Mouse (Mus musculus) limb, embryonic 10.5 days (tissue): ENCODE measurements around the gene Olfr65. TPM values are rescaled to one million over a fixed set of nuclear protein-coding genes. Genes with fewer than 3 reads are reported as not detected.

Experiments
- DNase-seq: peaks from one replicate; pipeline ENCODE4 v3.0.0-alpha.2; 2017; ENCODE audit warnings: low spot score
- H3K27ac ChIP-seq: fragments of 300-500 bp; sonication (generic); 2 replicates; pipeline ENCODE4 v1.5.1; 2016; ENCODE audit warnings: mild to moderate bottlenecking
- H3K27me3 ChIP-seq: fragments of 300-500 bp; sonication (generic); 2 replicates; pipeline ENCODE4 v1.6.1; 2016; ENCODE audit warnings: low read depth, mild to moderate bottlenecking; ENCODE audit not compliant: poor library complexity, severe bottlenecking
- H3K36me3 ChIP-seq: fragments of 300-500 bp; sonication (generic); 2 replicates; pipeline ENCODE4 v1.6.1; 2016; ENCODE audit warnings: mild to moderate bottlenecking, moderate library complexity
- H3K4me1 ChIP-seq: fragments of 300-500 bp; sonication (generic); 2 replicates; pipeline ENCODE4 v1.6.1; 2016
- H3K4me3 ChIP-seq: fragments of 300-500 bp; sonication (generic); 2 replicates; pipeline ENCODE4 v1.5.1; 2016; ENCODE audit warnings: mild to moderate bottlenecking, moderate library complexity
- H3K9me3 ChIP-seq: fragments of 300-500 bp; sonication (generic); replicated peaks from 2 replicates; pipeline ENCODE4 v1.6.1; 2016; ENCODE audit warnings: mild to moderate bottlenecking
- WGBS: fragments of 180-500 bp; shearing (Covaris S2); methylation state at CpG from one replicate; pipeline ENCODE4 v1.1.7; 2016; 5-methylcytosine and 5-hydroxymethylcytosine counted together
- polyA plus RNA-seq: library from polyadenylated mRNA; unstranded; fragments of >200 nt; fragmentation: Nextera tagmentation; extraction: Ambion mirVana; gene quantifications from 2 replicates; pipeline ENCODE4 v1.2.1, GENCODE M21; 2016

The Olfr65 gene
- not detected in 2 replicates for polyA plus RNA-seq

DNA sequence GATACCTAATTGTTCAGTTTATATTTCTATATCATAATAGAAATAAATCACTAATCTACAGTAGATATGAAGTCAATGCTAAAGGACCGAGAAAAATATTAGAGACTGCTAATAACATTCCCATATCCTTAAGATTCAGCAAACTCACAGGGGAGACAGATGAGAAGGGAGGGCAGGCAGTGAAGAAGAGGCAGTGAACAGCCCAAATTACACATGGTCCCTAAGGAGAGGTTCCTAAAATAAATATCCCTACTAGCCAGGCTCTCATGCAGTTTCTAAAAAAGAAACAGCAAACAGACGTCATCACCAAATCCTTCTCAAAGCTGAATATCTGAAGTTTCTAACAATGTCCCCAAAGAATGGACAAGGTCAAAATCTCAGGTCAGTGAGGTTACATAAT lies at the start of gene Olfr65:
TSS of gene Olfr65 (plus strand) at position 301 of the 400 bp plus-strand sequence.
- DNase-seq: no peak
- no peaks in the 10 kb centered on the region for H3K9me3 ChIP-seq
- H3K4me1 ChIP-seq: no peaks in the 10 kb centered on the region
- H3K4me3 ChIP-seq: no peak within 1 kb of the TSS
- H3K36me3 ChIP-seq: no peaks in the 10 kb centered on the region
- no peaks in the 10 kb centered on the region for H3K27me3 ChIP-seq
- no peak within 1 kb of the TSS for H3K27ac ChIP-seq
- WGBS: 90% methylated on average over 2 of the region's 2 CpGs

DNA sequence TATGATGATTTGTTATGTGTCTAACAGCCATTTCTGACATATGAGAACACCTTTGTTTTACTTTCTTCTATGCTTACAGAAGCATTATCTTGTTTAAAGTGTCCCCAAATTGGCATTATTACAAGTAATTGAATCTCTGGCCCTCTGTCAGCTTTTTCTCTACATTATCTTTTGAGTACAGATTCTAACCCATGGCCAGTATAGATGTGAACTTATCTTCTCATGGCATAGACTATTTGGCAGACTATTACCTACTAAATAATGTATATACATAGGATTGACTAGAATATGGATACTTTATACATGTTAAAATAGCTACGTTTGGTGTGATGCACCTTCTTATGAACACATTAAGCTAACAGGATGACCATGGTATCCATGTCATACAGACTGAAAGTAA lies 48.6 kb upstream of the Olfr65 start:
- 67% methylated on average over 1 of the region's 1 CpGs for WGBS

DNA sequence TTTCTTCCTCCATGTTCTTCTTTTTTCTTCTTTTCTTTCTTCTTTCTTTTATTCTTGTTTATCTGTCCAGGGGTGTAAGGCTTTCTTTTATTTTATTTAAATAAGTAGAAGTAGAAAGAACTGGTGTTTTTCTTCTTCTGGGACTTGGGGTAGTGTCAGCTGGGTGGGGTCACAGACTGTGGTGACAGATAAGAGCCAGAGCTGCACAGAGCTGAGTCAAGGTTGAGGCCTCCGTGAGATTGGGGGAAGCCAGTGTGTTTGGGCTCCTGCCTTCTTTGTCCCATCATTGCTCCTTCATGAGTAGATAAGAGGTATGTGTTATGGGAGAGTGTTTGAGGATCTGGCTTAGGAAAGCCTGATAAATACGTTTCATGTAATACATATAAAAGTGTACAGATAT lies 44.2 kb upstream of the Olfr65 start:
- DNase-seq: no peak
- H3K27ac ChIP-seq: no peak overlapping the region
- 76% methylated on average over 2 of the region's 2 CpGs for WGBS

More for the DNA sequence above, 48.6 kb upstream of the Olfr65 start:
- Histone ChIP-seq H3K27ac (no peak overlapping the region), H3K9me3 (no peaks in the 10 kb centered on the region), H3K36me3 (no peaks in the 10 kb centered on the region), H3K27me3 (no peaks in the 10 kb centered on the region), H3K4me3 (no peak overlapping the region), H3K4me1 (no peaks in the 10 kb centered on the region)
- no peak for DNase-seq

DNA sequence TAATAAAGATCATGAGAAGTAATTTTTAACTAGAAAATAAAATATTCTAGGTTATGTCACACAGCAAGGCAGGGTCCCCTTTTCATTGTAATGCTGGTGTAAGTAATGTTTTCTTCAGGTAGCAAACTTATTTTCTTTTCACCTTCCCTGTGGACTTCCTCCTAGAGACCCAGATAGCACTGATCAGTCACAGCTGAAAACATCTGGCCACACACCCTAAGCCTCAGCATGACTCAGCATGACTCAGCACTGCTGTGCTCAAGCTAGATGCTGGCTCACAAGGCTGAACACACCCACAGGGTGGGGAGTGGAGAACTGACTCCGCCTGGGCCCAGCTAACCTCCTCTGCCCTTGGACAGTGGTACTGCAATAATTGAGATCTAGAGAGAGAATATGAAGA lies 42.4 kb upstream of the Olfr65 start:
- Histone ChIP-seq H3K4me3 (no peak overlapping the region), H3K4me1 (no peaks in the 10 kb centered on the region), H3K27me3 (no peaks in the 10 kb centered on the region), H3K36me3 (no peaks in the 10 kb centered on the region), H3K27ac (no peak overlapping the region), H3K9me3 (no peaks in the 10 kb centered on the region)
- whole genome bisulfite sequencing: 54% methylated on average over 1 of the region's 1 CpGs
- DNase-seq: no peak

More for the DNA sequence above, 44.2 kb upstream of the Olfr65 start:
- H3K36me3 ChIP-seq: no peaks in the 10 kb centered on the region
- no peaks in the 10 kb centered on the region for H3K27me3 ChIP-seq
- no peak overlapping the region for H3K4me3 ChIP-seq
- no peaks in the 10 kb centered on the region for H3K4me1 ChIP-seq
- H3K9me3 ChIP-seq: no peaks in the 10 kb centered on the region

DNA sequence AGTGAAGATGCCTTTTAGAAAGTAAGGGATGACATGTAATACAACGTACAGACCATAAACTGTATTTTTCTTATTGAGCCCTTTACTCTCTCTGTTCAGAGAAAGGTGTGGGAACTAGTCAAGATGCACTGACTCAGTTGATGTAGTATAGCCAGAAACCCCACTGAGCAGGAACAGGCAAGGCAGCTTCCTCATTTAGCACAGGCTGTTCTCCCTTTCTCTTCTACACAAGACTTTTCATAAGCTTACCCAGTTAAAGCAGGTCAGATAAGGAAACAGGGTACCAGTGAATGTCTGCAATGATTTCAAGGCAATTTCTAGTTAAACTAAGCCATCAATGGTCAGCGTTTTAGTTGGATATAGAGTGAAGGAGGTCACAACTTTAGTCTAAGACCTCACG lies 41.8 kb upstream of the Olfr65 start:
- H3K9me3 ChIP-seq: no peaks in the 10 kb centered on the region
- DNase-seq: no peak
- H3K4me3 ChIP-seq: no peak overlapping the region
- H3K27me3 ChIP-seq: no peaks in the 10 kb centered on the region
- H3K36me3 ChIP-seq: no peaks in the 10 kb centered on the region
- no peaks in the 10 kb centered on the region for H3K4me1 ChIP-seq
- H3K27ac ChIP-seq: no peak overlapping the region
- WGBS: 80% methylated on average over 3 of the region's 3 CpGs

DNA sequence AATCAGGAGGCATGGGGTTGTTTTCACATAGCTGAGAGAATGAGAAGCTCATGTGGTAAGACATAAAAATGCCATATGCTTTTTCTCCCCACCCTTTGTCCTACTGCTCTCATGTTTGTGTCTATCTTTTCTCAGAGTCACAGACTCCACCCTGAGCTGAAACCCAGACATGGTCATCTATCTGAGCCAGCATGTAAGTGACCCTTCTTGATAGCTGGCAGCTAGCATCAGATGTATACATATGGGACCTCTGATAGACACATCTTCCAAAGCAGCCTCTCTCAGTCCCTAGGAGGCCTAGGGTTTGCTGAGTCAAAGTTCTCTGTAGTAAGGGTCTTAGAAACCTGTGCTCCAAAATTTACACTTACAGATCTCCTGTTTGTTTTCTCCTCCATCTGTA lies 37.6 kb upstream of the Olfr65 start:
- H3K27me3 ChIP-seq: no peaks in the 10 kb centered on the region
- H3K4me1 ChIP-seq: no peaks in the 10 kb centered on the region
- no peak for DNase-seq
- no peaks in the 10 kb centered on the region for H3K9me3 ChIP-seq
- H3K4me3 ChIP-seq: no peak overlapping the region
- H3K27ac ChIP-seq: no peak overlapping the region
- H3K36me3 ChIP-seq: no peaks in the 10 kb centered on the region

DNA sequence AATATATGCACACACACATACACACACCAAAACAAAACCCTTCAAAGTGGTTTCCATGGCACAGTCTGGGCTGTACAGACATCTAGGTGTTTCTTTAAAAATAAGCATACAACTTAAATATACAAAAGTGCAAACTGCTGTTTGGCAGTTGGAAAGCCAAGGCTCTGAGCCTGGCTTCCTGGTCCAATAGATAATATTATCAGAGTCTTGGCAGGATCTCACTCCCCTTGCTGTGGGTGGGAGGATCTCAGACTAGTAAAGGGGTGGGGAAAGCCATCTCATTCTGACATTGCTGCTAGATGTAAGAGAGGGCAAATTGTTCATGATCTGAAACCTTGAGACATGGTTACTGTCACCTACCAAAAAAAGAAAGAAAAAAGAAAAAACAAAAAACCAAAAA lies 32.6 kb upstream of the Olfr65 start:
- Histone ChIP-seq H3K4me3 (no peak overlapping the region), H3K27ac (no peak overlapping the region), H3K9me3 (no peaks in the 10 kb centered on the region), H3K36me3 (no peaks in the 10 kb centered on the region), H3K27me3 (no peaks in the 10 kb centered on the region), H3K4me1 (no peaks in the 10 kb centered on the region)
- no peak for DNase-seq

DNA sequence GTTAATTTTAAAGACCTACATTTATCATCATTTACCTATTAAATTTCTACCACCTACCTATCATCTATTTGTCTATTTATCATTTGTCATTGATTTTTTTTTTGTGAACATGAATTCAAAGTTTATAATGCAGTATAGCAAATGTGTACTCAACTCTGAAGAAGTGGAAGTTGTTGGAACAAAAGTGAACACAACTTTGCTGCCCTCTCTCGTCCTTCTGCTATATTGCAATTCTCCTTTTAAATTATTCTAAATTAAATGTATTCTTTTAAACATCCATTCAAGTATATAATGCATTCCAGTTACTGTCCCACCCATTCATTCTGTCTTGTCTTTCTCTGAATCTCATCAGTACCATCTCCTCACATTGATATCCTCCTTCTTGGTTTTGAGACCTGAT lies 30.2 kb upstream of the Olfr65 start:
- Histone ChIP-seq H3K9me3 (no peaks in the 10 kb centered on the region), H3K4me1 (no peaks in the 10 kb centered on the region), H3K36me3 (no peaks in the 10 kb centered on the region), H3K27me3 (no peaks in the 10 kb centered on the region), H3K27ac (no peak overlapping the region), H3K4me3 (no peak overlapping the region)
- WGBS: 19% methylated on average over 1 of the region's 1 CpGs
- no peak for DNase-seq

DNA sequence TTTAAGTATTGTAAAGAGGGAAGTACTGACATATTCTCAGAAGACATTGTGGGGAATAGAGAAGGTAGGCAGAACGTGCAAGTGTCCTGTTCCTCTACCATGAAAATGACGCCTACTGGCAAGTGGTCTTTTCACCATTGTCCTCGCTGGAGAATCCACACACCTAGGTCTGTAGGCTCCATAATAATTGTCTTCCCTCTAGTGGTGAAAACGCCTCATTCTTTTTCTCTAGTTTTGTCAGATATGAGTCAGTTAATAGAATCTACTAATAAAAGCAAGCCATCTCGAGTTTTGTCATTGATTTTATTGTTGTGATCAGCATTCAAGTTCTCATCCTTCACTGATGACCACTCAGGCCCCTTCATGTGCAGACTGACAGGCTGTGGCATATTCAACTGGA lies 28.8 kb upstream of the Olfr65 start:
- H3K27me3 ChIP-seq: no peaks in the 10 kb centered on the region
- 55% methylated on average over 5 of the region's 5 CpGs for WGBS
- H3K9me3 ChIP-seq: no peaks in the 10 kb centered on the region
- no peaks in the 10 kb centered on the region for H3K4me1 ChIP-seq
- no peak overlapping the region for H3K4me3 ChIP-seq
- H3K36me3 ChIP-seq: no peaks in the 10 kb centered on the region
- no peak for DNase-seq
- no peak overlapping the region for H3K27ac ChIP-seq

DNA sequence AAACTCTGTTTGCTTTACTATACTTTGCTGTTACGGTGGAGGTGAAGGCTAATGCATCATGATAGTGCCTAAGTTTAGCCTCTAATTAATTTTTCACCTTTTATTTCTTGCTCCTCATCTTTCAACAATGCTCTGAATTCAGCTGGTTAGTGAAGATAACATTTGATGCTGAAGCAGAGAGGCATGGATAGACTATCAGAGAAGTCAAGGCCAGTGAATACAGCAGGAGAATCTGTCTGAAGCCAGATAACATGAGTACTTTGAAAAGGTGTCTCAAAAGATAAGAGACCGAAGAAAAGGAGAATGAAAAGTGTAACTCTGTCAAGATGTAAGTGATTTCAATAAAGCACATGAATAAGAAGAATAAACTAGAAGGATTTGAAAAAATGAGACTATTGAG lies 26.2 kb upstream of the Olfr65 start:
- Histone ChIP-seq H3K4me1 (no peaks in the 10 kb centered on the region), H3K9me3 (no peaks in the 10 kb centered on the region), H3K4me3 (no peak overlapping the region), H3K27me3 (no peaks in the 10 kb centered on the region), H3K27ac (no peak overlapping the region), H3K36me3 (no peaks in the 10 kb centered on the region)
- DNase-seq: no peak
- 90% methylated on average over 2 of the region's 2 CpGs for WGBS

DNA sequence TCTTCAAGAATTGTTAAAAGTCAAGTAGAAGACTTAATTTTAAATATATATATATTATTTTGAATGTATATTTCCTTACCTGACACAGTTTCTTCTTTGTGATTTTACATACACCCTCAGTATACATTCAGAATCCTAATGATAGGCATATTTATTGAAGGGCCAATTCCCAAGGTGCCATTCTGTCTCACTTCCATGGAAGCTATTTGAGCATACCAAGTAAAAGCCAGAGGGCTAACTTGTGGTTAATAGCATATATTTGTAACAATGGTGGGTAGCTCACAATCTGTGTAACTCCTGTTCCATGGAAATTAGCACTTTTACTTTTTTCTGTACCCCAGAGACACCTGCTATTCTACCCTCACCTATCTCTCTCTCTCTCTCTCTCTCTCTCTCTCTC lies 17.1 kb upstream of the Olfr65 start, which contains the start of gene Olfr66:
TSS of gene Olfr66 (minus strand) at position 101 of the 400 bp plus-strand sequence.
- Histone ChIP-seq H3K36me3 (no peaks in the 10 kb centered on the region), H3K27me3 (no peaks in the 10 kb centered on the region), H3K9me3 (no peaks in the 10 kb centered on the region), H3K27ac (no peak within 1 kb of the TSS), H3K4me3 (no peak within 1 kb of the TSS), H3K4me1 (no peaks in the 10 kb centered on the region)
- no peak for DNase-seq

DNA sequence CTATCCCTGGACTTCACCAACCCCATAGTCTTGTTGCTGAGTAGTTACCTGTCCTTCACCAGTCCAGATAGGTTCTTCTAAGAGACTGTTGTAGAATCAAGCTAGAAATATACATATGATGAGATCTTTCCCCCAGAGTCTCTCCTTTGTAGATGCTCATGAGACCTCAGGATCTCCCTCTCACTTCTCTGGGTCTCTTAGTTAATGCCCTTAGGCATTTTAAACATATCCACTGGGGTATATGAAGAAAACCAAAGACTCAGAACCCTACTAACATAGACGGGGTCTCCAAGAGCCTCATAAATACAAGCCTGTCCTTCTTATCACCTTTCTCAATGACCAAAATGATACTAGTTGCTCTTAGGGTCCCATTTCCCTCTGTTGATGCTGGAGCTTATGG lies 8.9 kb upstream of the Olfr65 start, which contains the start of gene Olfr64:
TSS of gene Olfr64 (minus strand) at position 101 of the 400 bp plus-strand sequence.
- no peak within 1 kb of the TSS for H3K27ac ChIP-seq
- H3K36me3 ChIP-seq: no peaks in the 10 kb centered on the region
- no peak for DNase-seq
- no peaks in the 10 kb centered on the region for H3K27me3 ChIP-seq
- no peak within 1 kb of the TSS for H3K4me3 ChIP-seq
- H3K9me3 ChIP-seq: no peaks in the 10 kb centered on the region
- no peaks in the 10 kb centered on the region for H3K4me1 ChIP-seq
- 79% methylated on average over 1 of the region's 1 CpGs for WGBS

DNA sequence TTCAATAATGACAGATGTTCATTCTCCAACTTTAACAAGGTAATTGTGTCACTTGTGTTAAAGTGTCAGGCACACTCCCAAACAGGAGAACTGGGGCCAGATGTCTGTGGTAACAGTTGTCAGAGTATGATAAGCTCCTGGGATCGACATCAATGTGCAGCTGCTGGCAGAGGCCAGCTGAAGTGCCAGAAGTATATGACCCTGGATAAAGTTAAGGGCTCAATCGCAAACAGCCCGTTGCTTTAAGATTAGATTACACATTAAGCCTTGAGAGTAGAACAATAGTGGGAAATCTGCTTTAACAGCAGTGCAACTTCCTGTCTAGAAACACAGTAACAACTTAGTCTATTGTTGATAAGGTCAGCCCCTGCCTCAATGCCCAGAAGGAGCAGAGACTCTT lies 6.8 kb downstream of the Olfr65 start:
- no peak for DNase-seq
- Histone ChIP-seq H3K27me3 (no peaks in the 10 kb centered on the region), H3K4me1 (no peaks in the 10 kb centered on the region), H3K27ac (no peak overlapping the region), H3K9me3 (no peaks in the 10 kb centered on the region), H3K36me3 (no peaks in the 10 kb centered on the region), H3K4me3 (no peak overlapping the region)
- 35% methylated on average over 3 of the region's 3 CpGs for WGBS

DNA sequence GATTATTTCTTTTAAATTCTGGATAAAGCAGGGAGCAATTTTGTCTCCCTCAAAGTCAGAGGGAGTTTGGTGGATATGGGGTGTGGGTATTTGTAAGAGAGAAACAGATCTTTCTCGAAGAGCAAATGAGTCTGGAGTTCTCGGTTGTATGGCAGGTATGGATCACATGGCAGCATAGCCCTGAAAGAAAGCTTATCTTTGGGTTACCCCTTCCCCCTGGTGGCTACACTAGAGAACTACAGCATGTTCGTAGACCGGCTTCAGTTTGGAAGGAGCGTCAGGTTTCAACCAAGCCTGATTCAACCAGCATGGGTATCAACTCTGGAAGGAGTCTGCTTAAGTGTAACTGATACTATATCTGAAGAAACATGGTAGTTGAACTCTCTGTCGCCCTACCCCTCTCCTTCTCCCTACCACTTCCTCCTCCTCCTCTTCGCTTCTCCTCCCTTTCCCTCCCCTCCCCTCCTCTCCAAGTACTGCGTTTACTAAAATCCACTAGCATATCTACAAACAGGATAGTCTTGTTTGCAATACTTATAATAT lies 9.8 kb downstream of the Olfr65 start:
- H3K9me3 ChIP-seq: no peaks in the 10 kb centered on the region
- DNase-seq: no peak
- WGBS: 43% methylated on average over 8 of the region's 8 CpGs
- no peaks in the 10 kb centered on the region for H3K4me1 ChIP-seq
- no peak overlapping the region for H3K4me3 ChIP-seq
- H3K36me3 ChIP-seq: no peaks in the 10 kb centered on the region
- no peaks in the 10 kb centered on the region for H3K27me3 ChIP-seq
- no peak overlapping the region for H3K27ac ChIP-seq
